In genomic region chr8:80780271-80780670, GRCm38 (mm10) we compare ENCODE assay signal across 21 mouse cellular contexts.
"Had no signal": no experiment of that assay in that cellular context is flagged by ENCODE, and none has a peak within 500 bp of the region (broad histone marks: within the 10 kb centered on the region; RNA-seq: fewer than 3 reads in every experiment).

No protein-coding gene starts in this region.

- H3K4me2 ChIP-seq: hindbrain, embryonic 15.5 days; limb, embryonic 12.5 days; limb, embryonic 15.5 days; liver, embryonic 11.5 days; lung, embryonic 14.5 days; midbrain, embryonic 12.5 days; midbrain, embryonic 15.5 days; neural tube, embryonic 12.5 days; neural tube, embryonic 15.5 days; stomach, embryonic 15.5 days had no signal

- H3K9ac ChIP-seq: hindbrain, embryonic 15.5 days; limb, embryonic 12.5 days; limb, embryonic 15.5 days; liver, embryonic 14.5 days; liver, postnatal 0 days; lung, embryonic 14.5 days; midbrain, embryonic 12.5 days; midbrain, embryonic 15.5 days; neural tube, embryonic 12.5 days; neural tube, embryonic 15.5 days; stomach, embryonic 15.5 days had no signal

- H3K27me3 ChIP-seq: hindbrain, embryonic 15.5 days; limb, embryonic 12.5 days; limb, embryonic 15.5 days; megakaryocyte, embryonic 14.5 days; midbrain, embryonic 12.5 days; midbrain, embryonic 15.5 days; neural tube, embryonic 12.5 days; neural tube, embryonic 15.5 days; stomach, embryonic 15.5 days had no signal

- H3K4me3 ChIP-seq: hindbrain, embryonic 15.5 days; limb, embryonic 12.5 days; limb, embryonic 15.5 days; megakaryocyte, embryonic 14.5 days; midbrain, embryonic 12.5 days; midbrain, embryonic 15.5 days; neural tube, embryonic 12.5 days; neural tube, embryonic 15.5 days; stomach, embryonic 15.5 days had no signal

- H3K4me1 ChIP-seq: limb, embryonic 12.5 days; midbrain, embryonic 12.5 days; midbrain, embryonic 15.5 days; neural tube, embryonic 12.5 days; neural tube, embryonic 15.5 days had no signal

- DNase-seq: kidney, adult 8-10 months; kidney, postnatal 25 days; left cerebral cortex, postnatal 4 days; liver, postnatal 0 days; lung, embryonic 14.5 days; lung, postnatal 14 days; right cerebral cortex, adult 18-20 months; right cerebral cortex, postnatal 25 days; spleen, adult 18-20 months; thymus, postnatal 25 days had no signal

- H3K9me3 ChIP-seq: hindbrain, embryonic 15.5 days; limb, embryonic 12.5 days; limb, embryonic 15.5 days; megakaryocyte, embryonic 14.5 days; midbrain, embryonic 12.5 days; midbrain, embryonic 15.5 days; neural tube, embryonic 12.5 days; neural tube, embryonic 15.5 days; stomach, embryonic 15.5 days had no signal

- H3K36me3 ChIP-seq: midbrain, embryonic 15.5 days had no signal

- ATAC-seq: liver, postnatal 0 days; midbrain, embryonic 15.5 days had no signal

- H3K27ac ChIP-seq: limb, embryonic 12.5 days; limb, embryonic 15.5 days; liver, embryonic 14.5 days; midbrain, embryonic 12.5 days; midbrain, embryonic 15.5 days; neural tube, embryonic 12.5 days; neural tube, embryonic 15.5 days had no signal
